Mouse (Mus musculus): ENCODE measurements around the gene Luc7l2.

GRCm38 (mm10) chr6:38641228-38641627, 90.1 kb downstream of the Luc7l2 start:
- TF ChIP-seq CTCF (IDR thresholded peaks at IDR 0.05; ENCODE audit: borderline replicate concordance, insufficient read depth, low read length): no peak
- no peak for TF ChIP-seq POLR2A (IDR thresholded peaks at IDR 0.05; ENCODE audit: low read depth, low read length)

Measured in embryonic fibroblast, embryonic 13.5 days (primary cell).